In genomic region chr3:37420072-37420471, GRCm38 (mm10) we compare ENCODE assay signal across 8 mouse cellular contexts. TPM values are rescaled to one million over a fixed set of nuclear protein-coding genes. Genes with fewer than 3 reads are reported as not detected.
DNase-seq lines count a peak whose midpoint lies in the region; ATAC-seq and TF ChIP-seq lines count a peak whose summit lies in the region.

Nudt6 (minus strand) TSS chr3:37420211.

- H3K4me1 ChIP-seq in MEL (ENCODE audit: control insufficient read depth in 1 of 2, insufficient read depth in 2 of 2, low read length in 2 of 2) = peaks cover 2 to 6% of the 10 kb centered on the region in 2 experiments; a peak in 1 of 4 replicates
- H3K4me1 ChIP-seq in cerebellum, adult 2 months (ENCODE audit: control insufficient read depth, insufficient read depth, low read length) = peaks cover 2% of the 10 kb centered on the region; the same call in 1 of the 2 replicates
- peaks cover 15% of the 10 kb centered on the region for H3K4me1 ChIP-seq in lung, embryonic 16.5 days (replicated peaks; ENCODE audit: control insufficient read depth, insufficient read depth, low read length)

- H3K4me2 ChIP-seq in lung, embryonic 16.5 days (ENCODE audit: low read depth, low read length) = peak within 1 kb of the TSS; percentile 95

- peaks cover 35% of the 10 kb centered on the region for H3K79me2 ChIP-seq in MEL (ENCODE audit: control insufficient read depth, insufficient read depth, low read length, poor library complexity)

- TF ChIP-seq CTCF in MEL (IDR thresholded peaks at IDR 0.05 in 2 of 3, conservative IDR thresholded peaks at IDR 0.05 in 1 of 3; ENCODE audit: control insufficient read depth in 1 of 3, insufficient read depth in 1 of 3, low read depth in 2 of 3, low read length in 3 of 3, poor library complexity in 1 of 3, severe bottlenecking in 1 of 3) = no peak
- TF ChIP-seq CTCF in cerebellum, adult 2 months (IDR thresholded peaks at IDR 0.05; ENCODE audit: borderline replicate concordance, insufficient read depth, low read depth, low read length) = no peak

- no peaks in the 10 kb centered on the region for H3K27me3 ChIP-seq in MEL (ENCODE audit: control insufficient read depth in 1 of 2, insufficient read depth in 2 of 2, low read length in 2 of 2)
- H3K27me3 ChIP-seq in cerebellum, adult 2 months (ENCODE audit: control insufficient read depth, insufficient read depth, low read length) = no peaks in the 10 kb centered on the region
- H3K27me3 ChIP-seq in lung, embryonic 16.5 days (ENCODE audit: control insufficient read depth, insufficient read depth, low read depth, low read length) = no peaks in the 10 kb centered on the region

- peak within 1 kb of the TSS; percentile 98 for H3K9ac ChIP-seq in MEL (ENCODE audit: control insufficient read depth, low read depth, low read length, poor library complexity, severe bottlenecking)
- peak within 1 kb of the TSS; percentile 88 for H3K9ac ChIP-seq in lung, embryonic 16.5 days (ENCODE audit: low read length)

- no peak for TF ChIP-seq RAD21 in MEL (IDR thresholded peaks at IDR 0.05; ENCODE audit: low read depth, low read length)

- H3K4me3 ChIP-seq in MEL (ENCODE audit: control insufficient read depth in 1 of 2, insufficient read depth in 1 of 2, low read depth in 2 of 2, low read length in 2 of 2) = peak within 1 kb of the TSS; percentile 94 to 95
- H3K4me3 ChIP-seq in cerebellum, adult 2 months (replicated peaks; ENCODE audit: insufficient read depth, low read depth, low read length) = peak within 1 kb of the TSS; percentile 94
- peak within 1 kb of the TSS; percentile 90 for H3K4me3 ChIP-seq in lung, embryonic 16.5 days (ENCODE audit: low read length)

- TF ChIP-seq POLR2A in MEL (IDR thresholded peaks at IDR 0.05; ENCODE audit: control insufficient read depth in 1 of 2, insufficient read depth in 1 of 2, low read depth in 1 of 2, low read length in 2 of 2, poor library complexity in 1 of 2) = peak; percentile 70 to 82; a peak in 3 of 4 replicates
- peak; percentile 65; the same call in 1 of the 2 replicates for TF ChIP-seq POLR2A in cerebellum, adult 2 months (IDR thresholded peaks at IDR 0.05; ENCODE audit: borderline replicate concordance, insufficient read depth, low read length)

- WGBS in cerebellum, adult 2 months = under 1% methylated on average over 50 of the region's 50 CpGs
- WGBS in lung, embryonic 16.5 days = 0% methylated on average over 50 of the region's 50 CpGs

- no peaks in the 10 kb centered on the region for H3K9me3 ChIP-seq in MEL (replicated peaks; ENCODE audit: insufficient read depth, low read length)
- no peaks in the 10 kb centered on the region for H3K9me3 ChIP-seq in lung, embryonic 16.5 days (ENCODE audit: control insufficient read depth, low read length)

- H3K36me3 ChIP-seq in MEL (ENCODE audit: control insufficient read depth in 1 of 2, insufficient read depth in 2 of 2, low read length in 2 of 2) = peaks cover 7 to 12% of the 10 kb centered on the region in 2 experiments; a peak in 3 of 4 replicates
- no peaks in the 10 kb centered on the region for H3K36me3 ChIP-seq in lung, embryonic 16.5 days (ENCODE audit: control insufficient read depth, insufficient read depth, low read length)

- TF ChIP-seq EP300 in MEL (IDR thresholded peaks at IDR 0.05; ENCODE audit: low read depth in 1 of 2, low read length in 2 of 2) = peak in 1 of 2 experiments; percentile 31; a peak in 1 of 4 replicates

- peak; percentile 96 for DNase-seq in MEL (ENCODE audit: low read depth, low spot score)
- DNase-seq in cerebellum, adult 2 months = peak; percentile 87 to 91
- peak; percentile 98 for DNase-seq in forelimb bud, embryonic 11.5 days (ENCODE audit: low read depth, low spot score)
- DNase-seq in layer of hippocampus, adult 9-10 months (ENCODE audit: low spot score) = peak; percentile 61
- DNase-seq in ovary, postnatal 10 days (ENCODE audit: low spot score) = peak; percentile 91
- peak; percentile 90 to 91 for DNase-seq in thymus, postnatal 10 days (ENCODE audit: low spot score in 2 of 2)

- peak; percentile 66 to 74 for ATAC-seq in hematopoietic stem cell, adult 5-6 weeks (replicated peaks in 1 of 2; ENCODE audit: insufficient read depth in 1 of 2, low FRiP score in 2 of 2, low TSS enrichment in 1 of 2, low read depth in 1 of 2, poor library complexity in 2 of 2, severe bottlenecking in 2 of 2)
- peak; percentile 85 for ATAC-seq in lung, embryonic 16.5 days (ENCODE audit: low read depth)

- peak within 1 kb of the TSS; percentile 88 for H3K27ac ChIP-seq in MEL (ENCODE audit: control insufficient read depth, low read depth, low read length)
- peak within 1 kb of the TSS; percentile 85 for H3K27ac ChIP-seq in cerebellum, adult 2 months (ENCODE audit: insufficient read depth, low read length)
- peak within 1 kb of the TSS; percentile 93 for H3K27ac ChIP-seq in lung, embryonic 16.5 days (ENCODE audit: low read length)

TF ChIP-seq in MEL, 35 proteins besides CTCF, POLR2A, EP300 and RAD21:
- TF ChIP-seq E2F4 (IDR thresholded peaks at IDR 0.05; ENCODE audit: borderline replicate concordance, low read depth, low read length) (0 out of 2 replicates have a peak, but pooled peaks have one; percentile 67), ZC3H11A (IDR thresholded peaks at IDR 0.05; ENCODE audit: low read depth, low read length) (no peak), ZNF384 (IDR thresholded peaks at IDR 0.05; ENCODE audit: low read depth, low read length) (no peak), ZMIZ1 (IDR thresholded peaks at IDR 0.05; ENCODE audit: low read depth, low read length) (no peak), MAX (IDR thresholded peaks at IDR 0.05; ENCODE audit: low read length) (peak; percentile 93), JUND (IDR thresholded peaks at IDR 0.05; ENCODE audit: low read depth, low read length) (no peak), CHD2 (IDR thresholded peaks at IDR 0.05; ENCODE audit: low read length) (peak; percentile 67), MYB (IDR thresholded peaks at IDR 0.05; ENCODE audit: low read depth, low read length) (no peak), KAT2A (conservative IDR thresholded peaks at IDR 0.05; ENCODE audit: low read depth, low read length) (peak; percentile 82), POLR2AphosphoS2 (IDR thresholded peaks at IDR 0.05; ENCODE audit: low read length) (0 out of 2 replicates have a peak, but pooled peaks have one; percentile 37), NELFE (IDR thresholded peaks at IDR 0.05; ENCODE audit: low read depth, low read length) (peak; percentile 89), TBP (IDR thresholded peaks at IDR 0.05; ENCODE audit: low read depth, low read length) (no peak), MXI1 (IDR thresholded peaks at IDR 0.05; ENCODE audit: low read depth, low read length) (peak; percentile 100), TAL1 (IDR thresholded peaks at IDR 0.05; ENCODE audit: low read length) (no peak), BHLHE40 (IDR thresholded peaks at IDR 0.05; ENCODE audit: borderline replicate concordance, low read depth, low read length) (peak; percentile 89), RCOR1 (IDR thresholded peaks at IDR 0.05; ENCODE audit: low read depth, low read length) (no peak), HCFC1 (IDR thresholded peaks at IDR 0.05; ENCODE audit: low read depth, low read length) (peak; percentile 89), UBTF (IDR thresholded peaks at IDR 0.05; ENCODE audit: borderline replicate concordance, insufficient read depth, low read depth, low read length) (no peak), ZKSCAN1 (IDR thresholded peaks at IDR 0.05; ENCODE audit: low read depth, low read length) (0 out of 2 replicates have a peak, but pooled peaks have one; percentile 47), MEF2A (IDR thresholded peaks at IDR 0.05; ENCODE audit: extremely low read depth, insufficient replicate concordance, low read depth, low read length, poor library complexity, severe bottlenecking) (no peak), SIN3A (IDR thresholded peaks at IDR 0.05; ENCODE audit: low read length) (peak; percentile 99), MAZ (IDR thresholded peaks at IDR 0.05; ENCODE audit: low read depth, low read length) (peak; percentile 68; the same call in 1 of the 2 replicates), MYC (IDR thresholded peaks at IDR 0.05; ENCODE audit: low read depth, low read length) (peak; percentile 91), POLR2AphosphoS5 (IDR thresholded peaks at IDR 0.05; ENCODE audit: borderline replicate concordance, low read depth, low read length) (no peak), GATA1 (IDR thresholded peaks at IDR 0.05; ENCODE audit: low read depth, low read length) (no peak), USF2 (IDR thresholded peaks at IDR 0.05; ENCODE audit: borderline replicate concordance in 1 of 2, insufficient read depth in 1 of 2, low read depth in 1 of 2, low read length in 2 of 2) (no peak), GABPA (IDR thresholded peaks at IDR 0.05; ENCODE audit: low read depth, low read length) (no peak; the same call in 1 of the 2 replicates), MAFK (IDR thresholded peaks at IDR 0.05; ENCODE audit: borderline replicate concordance, low read depth, low read length) (no peak), TCF12 (IDR thresholded peaks at IDR 0.05; ENCODE audit: low read depth, low read length) (peak; percentile 51; the same call in 1 of the 2 replicates), SMC3 (IDR thresholded peaks at IDR 0.05; ENCODE audit: low read depth, low read length) (no peak), ETS1 (IDR thresholded peaks at IDR 0.05; ENCODE audit: low read depth, low read length) (0 out of 2 replicates have a peak, but pooled peaks have one; percentile 11), USF1 (IDR thresholded peaks at IDR 0.05; ENCODE audit: low read depth, low read length) (peak; percentile 62), NRF1 (IDR thresholded peaks at IDR 0.05; ENCODE audit: insufficient read depth, low read depth, low read length, poor library complexity, severe bottlenecking) (peak; percentile 18; the same call in 1 of the 2 replicates), ELF1 (IDR thresholded peaks at IDR 0.05; ENCODE audit: low read depth, low read length) (peak; percentile 69; the same call in 1 of the 2 replicates), CHD1 (IDR thresholded peaks at IDR 0.05; ENCODE audit: low read depth, low read length) (no peak)

RNA-seq across cellular contexts. Expression of gene Nudt6, which starts in this region (rescaled TPM):
- total RNA-seq in MEL (2012; rRNA removed) = 4.0 and 6.0 TPM in 2 replicates
- polyA plus RNA-seq in MEL (2012; ENCODE audit: insufficient read depth in 1 of 2, insufficient read length in 2 of 2, low read depth in 1 of 2, low replicate concordance in 2 of 2, missing spikeins in 1 of 2) = 1 to 10 TPM in 1 of 2 experiments, not detected in 1; 9.1 TPM
- polyA plus RNA-seq in cerebellum, adult 2 months (2012; rRNA removed) = 9.3 TPM in 2 replicates
- 28.1 and 34.9 TPM in 2 replicates for total RNA-seq in hematopoietic stem cell, adult 5-6 weeks (2017)
- polyA plus RNA-seq in lung, embryonic 16.5 days (2015; fragmentation: Nextera tagmentation; extraction: Ambion mirVana) = 5.1 and 5.2 TPM in 2 replicates

Comparison
In these comparisons a context has a peak if more than half of its experiments do, and no peak if none do; other contexts are left out.
1. Peak in every context shown above with its lines: DNase-seq, ATAC-seq, H3K4me3 ChIP-seq and H3K27ac ChIP-seq.